Mouse (Mus musculus) liver, embryonic 11.5 days (tissue): ENCODE data around the gene Agbl4. TPM values are rescaled to one million over a fixed set of nuclear protein-coding genes. Genes with fewer than 3 reads are reported as not detected.

Experiments used
- ATAC-seq: fragments of 200-750 bp; cut with Nextera tagmentation; replicated peaks from 2 replicates; pipeline ENCODE4 v1.8.0; 2017; ENCODE audit warnings: moderate number of reproducible peaks, mild to moderate bottlenecking, moderate TSS enrichment, moderate library complexity; ENCODE audit not compliant: low FRiP score
- DNase-seq: peaks from one replicate; pipeline ENCODE4 v3.0.0-alpha.2; 2017; ENCODE audit warnings: low spot score
- H3K27ac ChIP-seq: fragments of 300-500 bp; sonication (generic); 2 replicates; pipeline ENCODE4 v1.5.1; 2014; ENCODE audit warnings: mild to moderate bottlenecking, low read depth, low read length, control low read depth
- H3K27me3 ChIP-seq: fragments of 300-500 bp; sonication (generic); replicated peaks from 2 replicates; pipeline ENCODE4 v1.6.1; 2014; ENCODE audit warnings: low read length, mixed read lengths; ENCODE audit not compliant: control insufficient read depth, insufficient read depth
- H3K36me3 ChIP-seq: fragments of 300-500 bp; sonication (generic); 2 replicates; pipeline ENCODE4 v1.6.1; 2014; ENCODE audit warnings: mild to moderate bottlenecking, low read length, moderate library complexity, mixed read lengths; ENCODE audit not compliant: control insufficient read depth, insufficient read depth
- H3K4me1 ChIP-seq: fragments of 300-500 bp; sonication (generic); replicated peaks from 2 replicates; pipeline ENCODE4 v1.6.1; 2014; ENCODE audit warnings: low read length, mixed read lengths; ENCODE audit not compliant: control insufficient read depth, insufficient read depth
- H3K4me2 ChIP-seq: fragments of 300-500 bp; sonication (generic); 2 replicates; pipeline ENCODE4 v1.6.1; 2014; ENCODE audit warnings: mild to moderate bottlenecking, control low read depth, moderate library complexity
- H3K4me3 ChIP-seq: fragments of 300-500 bp; sonication (generic); 2 replicates; pipeline ENCODE4 v1.5.1; 2014; ENCODE audit warnings: low read depth, low read length, control low read depth
- H3K9ac ChIP-seq: fragments of 300-500 bp; sonication (generic); 2 replicates; pipeline ENCODE4 v1.6.1; 2014; ENCODE audit warnings: low read depth, low read length, control low read depth
- H3K9me3 ChIP-seq: fragments of 300-500 bp; sonication (generic); 2 replicates; pipeline ENCODE4 v1.6.1; 2016; ENCODE audit warnings: low read length, inconsistent platforms, mixed read lengths; ENCODE audit not compliant: control insufficient read depth
- WGBS: fragments of 180-500 bp; shearing (Covaris S2); extraction: QIAGEN DNeasy Blood & Tissue Kit; methylation state at CpG from one replicate; pipeline ENCODE4 v1.1.7; 2014; 5-methylcytosine and 5-hydroxymethylcytosine counted together
- polyA plus RNA-seq: library from polyadenylated mRNA; unstranded; fragments of >200 nt; fragmentation: Nextera tagmentation; extraction: Ambion mirVana; gene quantifications from 2 replicates; pipeline ENCODE4 v1.2.1, GENCODE M21; 2014

Agbl4 gene
- polyA plus RNA-seq, 1 experiment from 2014 or later, result not detected

DNA sequence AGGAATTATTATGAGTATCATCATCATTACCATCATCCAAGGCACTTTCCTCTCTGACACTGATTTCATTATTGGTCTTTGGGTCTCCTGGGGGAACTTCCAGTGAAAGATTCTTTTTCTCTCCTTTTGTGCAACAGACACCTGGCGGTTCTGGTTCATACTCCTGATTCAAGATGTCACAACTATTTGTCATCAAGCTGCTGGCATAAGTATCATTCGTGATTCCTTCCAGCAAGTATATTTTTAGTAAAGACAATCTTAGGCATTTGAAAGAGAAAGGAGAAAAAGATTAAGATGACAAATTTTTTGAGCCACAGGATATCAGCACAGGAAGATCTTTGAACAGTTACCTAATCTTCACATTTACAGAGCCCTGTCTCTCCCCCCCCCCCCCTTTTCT, 966.7 kb downstream of the Agbl4 start:
- Histone ChIP-seq H3K36me3 (no peaks in the 10 kb centered on the region), H3K4me1 (no peaks in the 10 kb centered on the region), H3K27ac (no peak overlapping the region), H3K4me3 (no peak overlapping the region), H3K4me2 (no peak overlapping the region), H3K9ac (no peak overlapping the region), H3K9me3 (no peaks in the 10 kb centered on the region), H3K27me3 (no peaks in the 10 kb centered on the region)
- ATAC-seq, result no peak
- 72% methylated on average over 2 of the region's 2 CpGs for WGBS
- DNase-seq, result no peak

DNA sequence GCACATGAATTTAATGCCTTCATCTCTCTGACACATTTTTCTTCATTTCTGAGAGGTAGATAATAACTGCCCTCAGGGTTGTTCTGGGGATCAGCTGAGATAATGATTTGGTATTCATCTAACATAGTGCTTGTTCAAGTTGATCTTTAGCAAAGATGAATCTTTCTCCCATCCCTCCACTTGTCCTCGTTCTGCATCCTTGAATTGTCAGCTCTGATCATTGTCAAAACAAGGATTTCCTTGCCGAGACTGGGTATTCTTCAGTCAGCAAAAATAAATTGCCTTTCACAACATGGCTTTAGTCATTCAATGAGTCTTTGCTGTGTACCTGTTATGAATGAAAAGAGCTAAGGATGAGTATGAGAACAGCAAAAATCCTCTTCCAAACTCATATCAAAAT, 970.3 kb downstream of the Agbl4 start:
- Histone ChIP-seq H3K27ac (no peak overlapping the region), H3K27me3 (no peaks in the 10 kb centered on the region), H3K4me2 (no peak overlapping the region), H3K36me3 (no peaks in the 10 kb centered on the region), H3K9me3 (no peaks in the 10 kb centered on the region), H3K9ac (no peak overlapping the region), H3K4me1 (no peaks in the 10 kb centered on the region), H3K4me3 (no peak overlapping the region)
- WGBS, result 73% methylated on average over 2 of the region's 2 CpGs
- ATAC-seq (no peak), DNase-seq (no peak)

DNA sequence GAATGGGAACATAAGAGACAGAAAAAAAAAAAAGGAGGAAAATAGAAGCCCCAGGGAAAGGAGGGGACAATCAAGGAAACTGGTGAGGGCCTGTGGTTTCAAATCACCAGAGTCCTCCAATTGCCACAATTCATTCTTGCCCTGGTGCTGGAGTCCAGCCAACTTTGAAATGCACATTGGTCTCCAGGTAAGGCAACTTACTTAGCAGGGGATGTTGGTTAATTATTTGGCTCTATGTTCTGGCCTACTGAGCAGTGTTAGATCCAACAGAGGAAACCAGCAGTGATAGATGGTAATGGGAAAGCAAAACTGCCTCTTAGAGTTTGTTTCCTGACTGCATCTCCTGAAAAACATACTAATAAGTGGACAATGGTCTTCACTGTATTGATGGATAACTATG, 979.7 kb downstream of the Agbl4 start:
- H3K4me2 ChIP-seq, result no peak overlapping the region

DNA sequence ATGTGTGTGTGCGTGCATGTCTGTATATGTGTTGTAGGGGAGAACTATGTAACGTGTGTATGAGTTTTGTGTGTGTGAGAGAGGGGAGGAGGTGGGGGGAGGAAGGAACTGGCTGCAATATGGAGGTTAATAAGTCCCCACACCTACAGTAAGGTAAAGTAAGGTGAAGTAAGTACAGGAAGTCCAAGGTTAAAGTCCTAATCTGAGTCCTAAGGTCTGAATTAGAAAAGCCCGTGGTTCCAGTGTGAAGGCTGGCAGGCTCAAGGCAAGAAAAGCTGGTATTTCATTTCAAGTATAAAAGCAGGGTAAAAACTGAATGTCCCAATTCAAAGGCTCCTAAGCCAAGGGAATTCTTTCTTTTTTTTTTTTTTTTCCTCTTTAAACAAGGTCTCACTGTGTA, 980.6 kb downstream of the Agbl4 start:
- DNase-seq (no peak), ATAC-seq (no peak)
- 81% methylated on average over 3 of the region's 3 CpGs for WGBS
- Histone ChIP-seq H3K9ac (no peak overlapping the region), H3K27me3 (no peaks in the 10 kb centered on the region), H3K9me3 (no peaks in the 10 kb centered on the region), H3K27ac (no peak overlapping the region), H3K4me1 (no peaks in the 10 kb centered on the region), H3K4me3 (no peak overlapping the region), H3K4me2 (no peak overlapping the region), H3K36me3 (no peaks in the 10 kb centered on the region)

More for the DNA sequence above, 979.7 kb downstream of the Agbl4 start:
- DNase-seq (no peak), ATAC-seq (no peak)
- Histone ChIP-seq H3K36me3 (no peaks in the 10 kb centered on the region), H3K4me1 (no peaks in the 10 kb centered on the region), H3K27ac (no peak overlapping the region), H3K4me3 (no peak overlapping the region), H3K27me3 (no peaks in the 10 kb centered on the region), H3K9me3 (no peaks in the 10 kb centered on the region), H3K9ac (no peak overlapping the region)

DNA sequence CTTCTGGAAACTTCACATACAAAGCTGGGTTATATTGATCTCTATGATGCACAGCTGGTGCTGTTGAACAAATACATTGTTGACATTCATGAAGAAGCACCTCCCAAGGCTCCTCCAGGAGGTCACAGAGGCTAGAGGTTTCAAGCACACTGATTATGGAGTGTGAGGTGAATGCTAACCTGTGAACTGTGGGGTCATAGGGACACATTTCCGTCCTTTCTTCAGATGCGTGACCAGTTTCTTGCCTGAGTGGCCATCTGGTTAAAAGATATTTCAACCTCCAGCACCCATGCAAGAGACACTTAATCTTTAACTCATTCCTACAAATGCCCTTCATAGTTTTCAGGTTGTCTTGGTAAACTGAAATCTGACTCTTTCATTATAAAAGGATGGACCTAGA, 985.6 kb downstream of the Agbl4 start:
- no peaks in the 10 kb centered on the region for H3K27me3 ChIP-seq
- H3K27ac ChIP-seq, result no peak overlapping the region
- no peaks in the 10 kb centered on the region for H3K9me3 ChIP-seq
- no peak overlapping the region for H3K4me2 ChIP-seq
- DNase-seq (no peak), ATAC-seq (no peak)
- H3K36me3 ChIP-seq, result no peaks in the 10 kb centered on the region
- H3K4me1 ChIP-seq, result no peaks in the 10 kb centered on the region
- no peak overlapping the region for H3K9ac ChIP-seq
- H3K4me3 ChIP-seq, result no peak overlapping the region
- 80% methylated on average over 2 of the region's 2 CpGs for WGBS

DNA sequence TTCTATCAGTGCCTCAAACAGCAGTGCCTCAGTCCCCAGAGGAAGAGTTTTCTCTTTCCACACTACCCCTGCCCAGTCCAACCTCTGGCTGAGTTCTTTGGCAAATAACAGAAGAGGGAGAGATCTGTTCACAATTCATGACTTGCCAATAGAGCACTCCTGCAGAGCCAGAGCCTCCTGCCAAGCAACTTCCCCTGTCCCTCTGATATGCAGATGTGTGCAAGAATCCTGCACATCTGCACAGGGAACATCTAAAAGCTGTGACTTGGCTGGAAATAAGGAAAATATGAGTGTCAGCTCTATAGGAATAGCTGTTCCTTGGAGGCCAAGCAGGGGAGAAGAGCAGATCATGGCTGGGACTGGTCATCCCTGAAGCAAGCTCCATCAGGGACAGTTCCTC, 993.3 kb downstream of the Agbl4 start:
- H3K4me2 ChIP-seq, result no peak overlapping the region
- no peak for DNase-seq

DNA sequence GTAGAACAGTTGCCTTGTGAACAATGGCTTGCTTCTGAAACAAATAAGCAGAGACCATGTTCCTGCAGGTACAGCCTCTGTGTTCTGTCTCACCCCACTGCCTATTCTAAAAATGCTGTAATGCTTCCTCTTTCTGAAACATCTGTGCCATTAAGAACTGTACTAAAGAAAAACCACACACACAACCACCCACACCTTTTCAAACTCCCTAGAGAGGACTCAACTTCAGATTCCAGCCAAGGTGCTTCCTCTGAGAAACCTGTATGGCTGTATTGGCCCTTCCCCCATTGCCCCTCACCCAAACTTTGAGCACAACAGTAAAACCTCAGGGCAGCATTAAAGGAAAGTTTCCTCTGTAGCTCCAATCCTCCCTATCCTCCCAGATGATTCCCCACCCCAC, 1002.3 kb downstream of the Agbl4 start:
- Histone ChIP-seq H3K27ac (no peak overlapping the region), H3K4me1 (no peaks in the 10 kb centered on the region), H3K9ac (no peak overlapping the region), H3K27me3 (no peaks in the 10 kb centered on the region), H3K9me3 (no peaks in the 10 kb centered on the region), H3K4me2 (no peak overlapping the region), H3K36me3 (no peaks in the 10 kb centered on the region), H3K4me3 (no peak overlapping the region)
- DNase-seq (no peak), ATAC-seq (no peak)

More for the DNA sequence above, 993.3 kb downstream of the Agbl4 start:
- Histone ChIP-seq H3K27ac (no peak overlapping the region), H3K4me1 (no peaks in the 10 kb centered on the region), H3K27me3 (no peaks in the 10 kb centered on the region), H3K9ac (no peak overlapping the region), H3K4me3 (no peak overlapping the region), H3K9me3 (no peaks in the 10 kb centered on the region), H3K36me3 (no peaks in the 10 kb centered on the region)
- ATAC-seq, result no peak

DNA sequence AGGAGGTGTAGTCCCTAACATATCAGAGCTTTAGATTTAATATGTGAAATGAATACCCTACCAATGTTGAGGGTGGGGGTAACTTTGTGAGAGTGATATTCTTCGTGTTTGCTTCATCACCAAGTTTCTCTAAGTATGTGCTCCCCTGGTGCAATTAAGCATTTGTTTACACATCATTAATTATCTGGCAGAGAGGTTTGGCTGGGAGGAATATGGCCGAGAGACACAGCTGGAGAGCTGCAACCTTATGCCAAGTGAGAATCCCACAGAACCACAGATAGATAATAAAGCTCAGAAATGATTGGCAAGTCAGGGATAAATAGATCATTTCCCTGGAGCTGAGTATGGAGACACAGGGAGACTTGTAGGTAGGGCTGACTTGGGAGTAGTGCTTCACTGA, 1003.2 kb downstream of the Agbl4 start:
- no peak overlapping the region for H3K4me2 ChIP-seq
- no peaks in the 10 kb centered on the region for H3K9me3 ChIP-seq
- H3K4me3 ChIP-seq, result no peak overlapping the region
- no peak overlapping the region for H3K9ac ChIP-seq
- H3K36me3 ChIP-seq, result no peaks in the 10 kb centered on the region
- WGBS, result 39% methylated on average over 2 of the region's 2 CpGs
- ATAC-seq (no peak), DNase-seq (no peak)
- H3K27me3 ChIP-seq, result no peaks in the 10 kb centered on the region
- H3K27ac ChIP-seq, result no peak overlapping the region
- H3K4me1 ChIP-seq, result no peaks in the 10 kb centered on the region

DNA sequence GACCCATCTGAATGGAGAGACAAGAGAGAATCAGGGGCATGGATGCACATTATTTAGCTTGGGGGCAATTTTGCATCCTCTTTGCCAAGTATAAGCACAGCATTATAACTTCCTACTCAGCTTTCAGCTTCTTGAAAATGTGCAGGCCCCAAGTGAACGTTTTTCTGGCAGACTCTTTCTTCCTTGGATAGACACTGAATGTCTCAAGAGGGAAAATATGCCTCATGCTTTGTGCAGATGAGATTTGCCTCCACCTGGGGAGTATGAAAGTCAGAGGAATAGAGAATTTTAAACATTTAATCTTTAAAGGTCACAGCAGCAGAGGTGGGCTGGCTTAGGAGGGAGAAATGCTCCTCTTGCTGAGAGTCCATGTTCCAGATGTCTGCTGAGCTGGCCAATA, 1005.8 kb downstream of the Agbl4 start:
- H3K4me2 ChIP-seq, result no peak overlapping the region
- no peaks in the 10 kb centered on the region for H3K27me3 ChIP-seq
- H3K36me3 ChIP-seq, result no peaks in the 10 kb centered on the region
- DNase-seq, result no peak
- H3K9me3 ChIP-seq, result no peaks in the 10 kb centered on the region
- H3K9ac ChIP-seq, result no peak overlapping the region
- no peak overlapping the region for H3K4me3 ChIP-seq
- no peak for ATAC-seq
- H3K27ac ChIP-seq, result no peak overlapping the region
- WGBS, result 48% methylated on average over 1 of the region's 1 CpGs
- H3K4me1 ChIP-seq, result no peaks in the 10 kb centered on the region
